Mouse (Mus musculus) embryonic facial prominence, embryonic 11.5 days (tissue): ENCODE results near the gene Pqbp1. TPM values are rescaled to one million over a fixed set of nuclear protein-coding genes. Genes with fewer than 3 reads are reported as not detected.
"Not testable (repeated sequence)": the region's sequence is repeated elsewhere in the genome, so short reads cannot be mapped to it uniquely, and the experiment has no call there.

ENCODE experiments used
- ATAC-seq: fragments of 200-750 bp; cut with Nextera tagmentation; replicated peaks from 2 replicates; pipeline ENCODE4 v1.8.0; 2017; ENCODE audit warnings: low read depth; ENCODE audit not compliant: insufficient number of reproducible peaks, low FRiP score, low TSS enrichment
- DNase-seq: peaks from one replicate; pipeline ENCODE4 v3.0.0-alpha.2; 2015; ENCODE audit warnings: low spot score
- H3K27ac ChIP-seq: fragments of 300-500 bp; sonication (generic); replicated peaks from 2 replicates; pipeline ENCODE4 v1.5.1; 2014; ENCODE audit warnings: mild to moderate bottlenecking, low read depth, low read length, control low read depth
- H3K27me3 ChIP-seq: fragments of 300-500 bp; sonication (generic); 2 replicates; pipeline ENCODE4 v1.6.1; 2014; ENCODE audit warnings: mild to moderate bottlenecking, low read length, moderate library complexity, mixed read lengths; ENCODE audit not compliant: control insufficient read depth, insufficient read depth
- H3K36me3 ChIP-seq: fragments of 300-500 bp; sonication (generic); replicated peaks from 2 replicates; pipeline ENCODE4 v1.6.1; 2014; ENCODE audit warnings: low read depth, mild to moderate bottlenecking, low read length, moderate library complexity, mixed read lengths; ENCODE audit not compliant: control insufficient read depth, insufficient read depth
- H3K4me1 ChIP-seq: fragments of 300-500 bp; sonication (generic); 2 replicates; pipeline ENCODE4 v1.6.1; 2014; ENCODE audit warnings: low read length, mixed read lengths; ENCODE audit not compliant: control insufficient read depth, insufficient read depth
- H3K4me2 ChIP-seq: fragments of 300-500 bp; sonication (generic); 2 replicates; pipeline ENCODE4 v1.6.1; 2014; ENCODE audit warnings: low read depth, mild to moderate bottlenecking, control low read depth, low read length, moderate library complexity
- H3K4me3 ChIP-seq: fragments of 300-500 bp; sonication (generic); 2 replicates; pipeline ENCODE4 v1.5.1; 2014; ENCODE audit warnings: low read depth, low read length, control low read depth
- H3K9ac ChIP-seq: fragments of 300-500 bp; sonication (generic); replicated peaks from 2 replicates; pipeline ENCODE4 v1.6.1; 2014; ENCODE audit warnings: mild to moderate bottlenecking, control low read depth, low read length
- H3K9me3 ChIP-seq: fragments of 300-500 bp; sonication (generic); replicated peaks from 2 replicates; pipeline ENCODE4 v1.6.1; 2016; ENCODE audit warnings: mild to moderate bottlenecking, low read length, inconsistent platforms, mixed read lengths; ENCODE audit not compliant: control insufficient read depth
- WGBS: fragments of 180-500 bp; shearing (Covaris S2); extraction: QIAGEN DNeasy Blood & Tissue Kit; methylation state at CpG from one replicate; pipeline ENCODE4 v1.1.7; 2014; 5-methylcytosine and 5-hydroxymethylcytosine counted together
- polyA plus RNA-seq: library from polyadenylated mRNA; unstranded; fragments of >200 nt; fragmentation: Nextera tagmentation; extraction: Ambion mirVana; gene quantifications from 2 replicates; pipeline ENCODE4 v1.2.1, GENCODE M21; 2014

The Pqbp1 gene
- polyA plus RNA-seq, 1 experiment from 2014 or later: 146 TPM

DNA sequence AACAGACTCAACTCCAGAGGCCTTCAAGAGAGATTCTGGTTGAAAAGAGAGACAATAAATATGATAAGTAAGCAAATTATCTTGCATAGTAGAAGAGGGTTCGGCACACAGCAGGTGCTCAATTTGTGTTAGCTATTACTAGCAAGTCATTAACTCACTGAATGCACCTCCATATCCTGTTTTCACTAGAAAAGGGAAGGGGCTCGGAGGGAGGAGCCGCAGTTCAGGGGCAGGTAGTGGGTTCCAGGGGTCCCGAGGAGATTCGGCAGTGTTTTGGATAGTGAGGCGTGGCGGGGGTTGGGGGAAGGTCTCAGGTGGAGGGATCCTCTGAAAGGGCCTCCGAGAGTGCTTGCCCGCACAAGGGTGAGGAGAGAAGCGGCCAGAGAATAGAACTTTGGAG is 28.0 kb upstream of the Pqbp1 start:
- Histone ChIP-seq H3K4me2 (no peak overlapping the region), H3K9me3 (no peaks in the 10 kb centered on the region), H3K27me3 (peaks cover 18% of the 10 kb centered on the region), H3K9ac (no peak overlapping the region), H3K4me3 (no peak overlapping the region), H3K27ac (no peak overlapping the region), H3K4me1 (no peaks in the 10 kb centered on the region), H3K36me3 (no peaks in the 10 kb centered on the region)
- WGBS: 17% methylated on average over 10 of the region's 10 CpGs
- ATAC-seq: no peak
- no peak for DNase-seq

DNA sequence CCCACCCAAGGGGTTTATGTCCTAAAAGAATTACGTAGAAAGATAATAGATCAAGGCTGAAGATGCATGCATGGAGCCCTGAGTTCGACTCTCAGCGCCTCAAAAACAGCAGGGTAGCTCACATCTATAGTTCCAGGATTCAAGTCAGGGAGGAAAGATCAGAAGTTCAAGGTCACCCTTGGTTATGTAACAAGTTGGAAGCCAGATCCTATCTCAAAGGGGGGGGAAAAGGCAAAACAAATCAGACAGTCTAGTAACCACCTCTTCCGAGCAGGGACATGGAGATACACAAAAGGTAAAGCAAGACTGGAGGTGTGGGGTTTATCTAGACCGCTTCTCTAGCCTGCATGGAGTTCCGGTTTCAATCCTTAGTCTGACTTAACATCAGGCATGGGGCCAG is 27.2 kb upstream of the Pqbp1 start:
- no peaks in the 10 kb centered on the region for H3K9me3 ChIP-seq
- ATAC-seq (no peak), DNase-seq (no peak)
- no peaks in the 10 kb centered on the region for H3K36me3 ChIP-seq
- H3K4me2 ChIP-seq: no peak overlapping the region
- H3K4me1 ChIP-seq: no peaks in the 10 kb centered on the region
- WGBS: 73% methylated on average over 6 of the region's 6 CpGs
- peaks cover 26% of the 10 kb centered on the region for H3K27me3 ChIP-seq
- H3K4me3 ChIP-seq: no peak overlapping the region
- H3K9ac ChIP-seq: no peak overlapping the region
- no peak overlapping the region for H3K27ac ChIP-seq

DNA sequence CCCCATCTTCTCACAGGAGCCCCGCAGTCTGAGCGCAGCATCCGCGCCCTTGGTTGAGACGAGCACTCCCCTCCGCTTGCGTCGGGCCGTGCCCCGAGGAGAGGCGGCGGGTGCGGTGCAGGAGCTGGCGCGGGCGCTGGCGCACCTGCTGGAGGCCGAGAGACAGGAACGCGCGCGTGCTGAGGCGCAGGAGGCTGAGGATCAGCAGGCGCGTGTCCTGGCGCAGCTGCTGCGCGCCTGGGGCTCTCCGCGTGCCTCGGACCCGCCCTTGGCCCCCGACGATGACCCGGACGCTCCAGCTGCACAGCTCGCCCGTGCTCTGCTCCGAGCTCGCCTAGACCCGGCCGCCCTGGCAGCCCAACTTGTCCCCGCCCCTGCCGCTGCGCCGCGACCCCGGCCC is 23.0 kb upstream of the Pqbp1 start:
- Histone ChIP-seq H3K4me2 (peak overlapping the region; percentile 43), H3K27ac (no peak overlapping the region), H3K36me3 (no peaks in the 10 kb centered on the region), H3K9ac (0 out of 2 replicates have a peak overlapping the region, but pooled peaks have one; percentile 4), H3K4me1 (no peaks in the 10 kb centered on the region), H3K9me3 (no peaks in the 10 kb centered on the region), H3K27me3 (peaks cover 29% of the 10 kb centered on the region), H3K4me3 (peak overlapping the region; percentile 19)
- WGBS: 16% methylated on average over 36 of the region's 48 CpGs
- 0 out of 2 replicates have a peak, but pooled peaks have one; percentile 31 for ATAC-seq
- no peak for DNase-seq

DNA sequence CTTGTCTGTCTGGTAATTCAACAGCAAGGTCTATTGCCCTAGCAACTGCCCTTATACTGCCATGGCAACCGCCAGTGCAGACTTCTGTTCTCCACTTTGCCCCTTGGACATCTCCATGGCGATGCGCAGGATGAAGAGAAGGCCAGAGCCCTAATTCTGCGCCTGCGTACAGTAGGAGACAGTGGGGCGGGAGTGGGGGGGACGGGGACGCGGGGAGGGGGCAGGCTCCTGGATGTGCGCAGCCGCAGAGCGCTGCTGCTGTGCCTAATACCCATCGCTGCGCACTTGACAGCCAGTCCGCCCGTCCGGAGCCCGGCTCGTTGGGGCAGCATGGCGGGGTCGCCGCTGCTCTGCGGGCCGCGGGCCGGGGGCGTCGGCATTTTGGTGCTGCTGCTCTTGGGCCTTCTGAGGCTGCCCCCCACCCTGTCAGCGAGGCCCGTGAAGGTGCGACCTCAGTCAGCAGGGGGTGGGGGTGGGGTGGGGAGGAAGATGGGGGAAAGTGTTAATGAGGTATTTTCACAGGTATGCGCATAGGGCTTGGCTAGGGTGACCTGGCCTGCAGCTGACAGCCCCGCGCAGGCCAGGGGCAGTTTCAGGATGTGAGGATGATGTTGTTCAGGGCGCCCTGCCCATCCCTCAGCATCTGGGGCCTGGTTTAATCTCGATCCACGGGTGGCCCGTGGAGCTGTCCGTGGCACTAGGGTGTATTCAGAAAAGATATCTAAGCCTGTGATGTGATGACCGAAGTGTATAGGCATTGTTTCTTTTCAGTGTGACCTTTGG is 20.7 kb upstream of the Pqbp1 start, which contains the start of gene Pcsk1n:
TSS of gene Pcsk1n (plus strand) at position 222 of the 783 bp plus-strand sequence.
- no peaks in the 10 kb centered on the region for H3K4me1 ChIP-seq
- peak within 1 kb of the TSS; percentile 25 for H3K4me3 ChIP-seq
- WGBS: 13% methylated on average over 27 of the region's 40 CpGs
- H3K27ac ChIP-seq: no peak within 1 kb of the TSS
- H3K27me3 ChIP-seq: peaks cover 29% of the 10 kb centered on the region
- H3K9me3 ChIP-seq: no peaks in the 10 kb centered on the region
- H3K4me2 ChIP-seq: peak within 1 kb of the TSS; percentile 40
- peak; percentile 78 for ATAC-seq
- peak; percentile 43 for DNase-seq
- no peaks in the 10 kb centered on the region for H3K36me3 ChIP-seq
- no peak within 1 kb of the TSS for H3K9ac ChIP-seq

DNA sequence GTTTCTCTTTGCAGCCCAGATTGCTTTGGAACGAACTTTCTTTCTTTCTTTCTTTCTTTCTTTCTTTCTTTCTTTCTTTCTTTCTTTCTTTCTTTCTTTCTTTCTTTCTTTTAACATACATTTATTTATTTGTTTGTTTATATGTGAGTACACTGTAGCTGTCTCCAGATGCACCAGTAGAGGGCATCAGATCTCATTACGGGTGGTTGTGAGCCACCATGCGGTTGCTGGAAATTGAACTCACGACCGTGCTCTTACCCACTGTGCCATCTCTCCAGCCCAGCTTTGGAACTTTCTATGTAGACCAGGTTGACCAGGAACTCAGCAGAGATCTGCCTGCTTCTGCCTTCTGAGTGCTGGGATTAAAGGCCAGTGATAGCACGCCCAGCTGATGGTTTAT is 18.9 kb upstream of the Pqbp1 start:
- H3K4me1 ChIP-seq, H3K9ac ChIP-seq, H3K36me3 ChIP-seq, H3K27ac ChIP-seq, ATAC-seq, H3K9me3 ChIP-seq, H3K4me2 ChIP-seq, H3K4me3 ChIP-seq, DNase-seq: not testable (repeated sequence)
- 67% methylated on average over 6 of the region's 6 CpGs for WGBS
- peaks cover 21% of the 10 kb centered on the region for H3K27me3 ChIP-seq

DNA sequence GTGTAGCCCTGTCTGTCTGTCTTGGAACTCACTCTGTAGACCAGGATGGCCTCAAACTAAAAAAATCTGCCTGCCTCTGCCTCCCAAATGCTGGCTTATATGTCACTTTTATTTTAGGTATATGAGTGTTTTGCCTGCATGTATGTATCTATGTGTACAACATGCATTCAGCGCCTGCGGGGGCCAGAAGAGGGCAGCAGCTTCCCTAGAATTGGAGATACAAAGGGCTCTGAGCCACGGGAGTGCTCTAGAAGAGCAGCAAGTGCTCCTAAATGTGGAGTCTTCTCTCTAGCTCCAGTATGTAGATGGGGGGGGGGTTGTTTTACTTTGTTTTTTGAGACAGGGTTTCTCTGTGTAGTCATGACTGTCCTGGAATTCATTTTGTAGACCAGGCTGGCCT is 16.6 kb upstream of the Pqbp1 start:
- H3K9me3 ChIP-seq, H3K9ac ChIP-seq, H3K36me3 ChIP-seq, H3K27ac ChIP-seq, H3K4me3 ChIP-seq, H3K4me2 ChIP-seq, H3K27me3 ChIP-seq, DNase-seq, ATAC-seq, H3K4me1 ChIP-seq: not testable (repeated sequence)
- WGBS: 25% methylated on average over 3 of the region's 3 CpGs

DNA sequence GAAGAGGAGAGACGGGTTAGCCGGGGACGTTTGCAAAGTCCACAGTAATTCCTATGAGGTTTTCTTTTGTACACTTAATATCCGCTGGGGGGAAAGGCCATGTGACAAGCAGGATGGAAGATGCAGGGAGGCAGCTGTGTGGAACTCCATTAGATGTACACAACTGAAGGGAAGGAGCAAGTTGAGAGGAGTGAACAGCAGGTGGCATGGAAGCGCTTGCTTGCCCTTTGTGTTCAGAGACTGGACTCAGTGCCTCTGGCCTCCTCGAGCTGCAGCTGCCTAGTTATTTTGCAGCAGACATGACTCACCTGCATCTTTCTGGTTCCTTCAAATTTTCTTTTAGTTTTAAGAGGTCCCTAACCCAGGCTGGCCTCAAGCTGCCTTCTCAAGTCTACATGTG is 11.4 kb upstream of the Pqbp1 start:
- 62% methylated on average over 6 of the region's 6 CpGs for WGBS
- Histone ChIP-seq H3K4me3 (no peak overlapping the region), H3K4me1 (no peaks in the 10 kb centered on the region), H3K27me3 (no peaks in the 10 kb centered on the region), H3K4me2 (no peak overlapping the region), H3K9me3 (no peaks in the 10 kb centered on the region), H3K9ac (no peak overlapping the region), H3K27ac (no peak overlapping the region), H3K36me3 (no peaks in the 10 kb centered on the region)
- DNase-seq (no peak), ATAC-seq (no peak)

DNA sequence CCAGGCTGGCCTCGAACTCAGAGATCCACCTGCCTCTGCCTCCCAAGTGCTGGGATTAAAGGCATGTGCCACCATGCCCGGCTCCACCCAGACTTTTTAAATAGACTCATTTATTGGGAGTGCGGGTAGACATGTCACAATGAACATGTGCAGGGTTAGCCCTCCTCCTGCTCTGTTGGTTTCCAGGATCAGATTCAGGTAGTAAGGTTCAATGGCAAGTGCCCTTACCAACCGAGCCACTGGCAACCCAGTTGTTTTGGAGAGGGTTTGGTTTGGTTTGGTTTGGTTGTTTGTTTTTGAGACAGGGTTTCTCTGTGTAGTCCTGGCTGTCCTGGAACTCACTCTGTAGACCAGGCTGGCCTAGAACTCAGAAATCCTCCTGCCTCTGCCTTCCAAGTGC is 10.2 kb upstream of the Pqbp1 start, which contains the start of gene Gm10490:
TSS of gene Gm10490 (plus strand) at position 301 of the 400 bp plus-strand sequence.
- 90% methylated on average over 4 of the region's 4 CpGs for WGBS
- not testable (repeated sequence) for H3K9ac ChIP-seq, ATAC-seq, H3K36me3 ChIP-seq, DNase-seq, H3K4me3 ChIP-seq, H3K27me3 ChIP-seq, H3K27ac ChIP-seq, H3K4me1 ChIP-seq, H3K4me2 ChIP-seq, H3K9me3 ChIP-seq
